ENCODE assay signal across 9 mouse cellular contexts in genomic region chr1:180388481-180388880, GRCm38 (mm10). TPM values are rescaled to one million over a fixed set of nuclear protein-coding genes. Genes with fewer than 3 reads are reported as not detected.
DNase-seq lines count a peak whose midpoint lies in the region; ATAC-seq and TF ChIP-seq lines count a peak whose summit lies in the region.
"Had no signal": no experiment of that assay in that cellular context is flagged by ENCODE, and none has a peak within 500 bp of the region (broad histone marks: within the 10 kb centered on the region; RNA-seq: fewer than 3 reads in every experiment).

No protein-coding gene starts in this region.

- peak overlapping the region; percentile 54; the same call in 1 of the 2 replicates for H3K4me2 ChIP-seq in forebrain, postnatal 0 days (ENCODE audit: low read depth)
- no peak overlapping the region for H3K4me2 ChIP-seq in neural tube, embryonic 13.5 days
- H3K4me2 ChIP-seq in liver, embryonic 13.5 days, result no peak overlapping the region

- WGBS in forebrain, postnatal 0 days, result 38% methylated on average over 1 of the region's 1 CpGs
- 67% methylated on average over 1 of the region's 1 CpGs for WGBS in forebrain, embryonic 10.5 days
- 61% methylated on average over 1 of the region's 1 CpGs for WGBS in neural tube, embryonic 13.5 days
- WGBS in liver, embryonic 13.5 days (ENCODE audit: insufficient replicate concordance), result 27% methylated on average over 1 of the region's 1 CpGs

- H3K9me3 ChIP-seq in forebrain, postnatal 0 days (ENCODE audit: low read length), result no peaks in the 10 kb centered on the region
- no peaks in the 10 kb centered on the region for H3K9me3 ChIP-seq in forebrain, embryonic 10.5 days
- no peaks in the 10 kb centered on the region for H3K9me3 ChIP-seq in neural tube, embryonic 13.5 days
- H3K9me3 ChIP-seq in liver, embryonic 13.5 days (replicated peaks), result no peaks in the 10 kb centered on the region
- H3K9me3 ChIP-seq: neural tube, embryonic 12.5 days had no signal

- intact Hi-C loops in left cerebral cortex, postnatal 14 days (cut with DNase I), result loop anchor here (5.0 kb wide), 2 partner anchors 56 to 121 kb away; partner anchors contain the start of gene Itpkb

- H3K27ac ChIP-seq in forebrain, postnatal 0 days (ENCODE audit: low read depth, low read length), result peak overlapping the region; percentile 24
- H3K27ac ChIP-seq in forebrain, embryonic 10.5 days, result no peak overlapping the region
- H3K27ac ChIP-seq in neural tube, embryonic 13.5 days (replicated peaks), result 0 out of 2 replicates have a peak overlapping the region, but pooled peaks have one; percentile 75
- H3K27ac ChIP-seq in liver, embryonic 13.5 days, result no peak overlapping the region
- H3K27ac ChIP-seq: neural tube, embryonic 12.5 days had no signal

- no peak for ATAC-seq in forebrain, postnatal 0 days
- ATAC-seq in neural tube, embryonic 13.5 days (ENCODE audit: low read depth), result no peak
- no peak for ATAC-seq in liver, embryonic 13.5 days (ENCODE audit: low read depth)

- no peak overlapping the region for H3K9ac ChIP-seq in forebrain, postnatal 0 days
- H3K9ac ChIP-seq in neural tube, embryonic 13.5 days, result 0 out of 2 replicates have a peak overlapping the region, but pooled peaks have one; percentile 64
- peak overlapping the region; percentile 19; the same call in 1 of the 2 replicates for H3K9ac ChIP-seq in liver, embryonic 13.5 days
- H3K9ac ChIP-seq: neural tube, embryonic 12.5 days had no signal

- DNase-seq in forebrain, postnatal 0 days, result no peak
- DNase-seq in forebrain, embryonic 10.5 days (ENCODE audit: extremely low spot score, low spot score), result no peak
- no peak for DNase-seq in neural tube, embryonic 10.5 days (ENCODE audit: extremely low spot score, low spot score)
- DNase-seq in liver, embryonic 13.5 days, result no peak
- no peak for DNase-seq in adrenal gland, postnatal 14 days
- no peak for DNase-seq in layer of hippocampus, postnatal 10 days (ENCODE audit: low spot score in 2 of 2)
- no peak for DNase-seq in left cerebral cortex, postnatal 14 days (ENCODE audit: low spot score in 2 of 2)

- no peak overlapping the region for H3K4me3 ChIP-seq in forebrain, postnatal 0 days (ENCODE audit: low read depth, low read length)
- no peak overlapping the region for H3K4me3 ChIP-seq in forebrain, embryonic 10.5 days
- no peak overlapping the region for H3K4me3 ChIP-seq in neural tube, embryonic 13.5 days
- H3K4me3 ChIP-seq in liver, embryonic 13.5 days (replicated peaks), result no peak overlapping the region
- H3K4me3 ChIP-seq: neural tube, embryonic 12.5 days had no signal

- H3K4me1 ChIP-seq in forebrain, postnatal 0 days (ENCODE audit: insufficient read depth), result peaks cover 7% of the 10 kb centered on the region
- peaks cover 27% of the 10 kb centered on the region for H3K4me1 ChIP-seq in forebrain, embryonic 10.5 days
- H3K4me1 ChIP-seq in neural tube, embryonic 13.5 days (replicated peaks), result peaks cover 22% of the 10 kb centered on the region
- peaks cover 68% of the 10 kb centered on the region for H3K4me1 ChIP-seq in liver, embryonic 13.5 days (replicated peaks)

- H3K36me3 ChIP-seq in forebrain, postnatal 0 days (ENCODE audit: insufficient read depth), result no peaks in the 10 kb centered on the region
- H3K36me3 ChIP-seq in forebrain, embryonic 10.5 days (replicated peaks), result no peaks in the 10 kb centered on the region
- H3K36me3 ChIP-seq in neural tube, embryonic 13.5 days, result no peaks in the 10 kb centered on the region
- H3K36me3 ChIP-seq in liver, embryonic 13.5 days, result no peaks in the 10 kb centered on the region
- H3K36me3 ChIP-seq: neural tube, embryonic 12.5 days had no signal

- no peaks in the 10 kb centered on the region for H3K27me3 ChIP-seq in forebrain, postnatal 0 days (ENCODE audit: insufficient read depth, low read length)
- H3K27me3 ChIP-seq in forebrain, embryonic 10.5 days (ENCODE audit: poor library complexity, severe bottlenecking), result no peaks in the 10 kb centered on the region
- no peaks in the 10 kb centered on the region for H3K27me3 ChIP-seq in neural tube, embryonic 13.5 days
- no peaks in the 10 kb centered on the region for H3K27me3 ChIP-seq in liver, embryonic 13.5 days
- H3K27me3 ChIP-seq: neural tube, embryonic 12.5 days had no signal

- no peak for TF ChIP-seq CTCF in forebrain, postnatal 0 days (IDR thresholded peaks at IDR 0.05; ENCODE audit: low read depth)

RNA-seq across cellular contexts. Expression of gene Itpkb, which starts 58.2 kb away (rescaled TPM):
- total RNA-seq in forebrain, postnatal 0 days (2014; rRNA removed), result 6.4 and 6.5 TPM in 2 replicates
- 1.3 and 1.9 TPM in 2 replicates for polyA plus RNA-seq in forebrain, postnatal 0 days (2015; fragmentation: Nextera tagmentation; extraction: Ambion mirVana)
- polyA plus RNA-seq in forebrain, embryonic 10.5 days (2016; fragmentation: Nextera tagmentation; extraction: Ambion mirVana), result 2.5 and 2.8 TPM in 2 replicates
- polyA plus RNA-seq in neural tube, embryonic 13.5 days (2015; fragmentation: Nextera tagmentation; extraction: Ambion mirVana), result 3.9 and 4.0 TPM in 2 replicates
- polyA plus RNA-seq in liver, embryonic 13.5 days (2015; fragmentation: Nextera tagmentation; extraction: Ambion mirVana), result 1.3 TPM in 2 replicates
- total RNA-seq in adrenal gland, postnatal 14 days (2021), result 63.9 and 71.4 TPM in 2 replicates
- 10 to 100 TPM; 15.9 to 17.7 TPM for total RNA-seq in layer of hippocampus, postnatal 10 days (2021)
- total RNA-seq in left cerebral cortex, postnatal 14 days (2021), result 10 to 100 TPM; 14.0 to 14.3 TPM

Comparison
In these comparisons a context has a peak if more than half of its experiments do, and no peak if none do; other contexts are left out.
1. H3K27ac ChIP-seq: peak in forebrain, postnatal 0 days (single experiment) and neural tube, embryonic 13.5 days (single experiment); none in forebrain, embryonic 10.5 days (single experiment) and liver, embryonic 13.5 days (single experiment).